Mouse (Mus musculus) regulatory T cell (primary cell): Measurements from ENCODE around the gene Ahcyl2.

ENCODE experiments used
- in situ Hi-C: fragments of 300-600 bp; cut with MboI, MseI; formaldehyde crosslinking; loops from one replicate; pipeline ENCODE4 v1.15.1; 2025; ENCODE audit warnings: high pct_unique_total_duplicates

The Ahcyl2 gene

GRCm38 (mm10) chr6:29768791-29769441 is 1.1 kb downstream of the Ahcyl2 start:
- in situ Hi-C loops = loop anchor here (10.0 kb wide), 1 partner anchor 586 kb away; no protein-coding TSS in a partner anchor

GRCm38 (mm10) chr6:29770672-29771321 is 3.0 kb downstream of the Ahcyl2 start:
- in situ Hi-C loops = no loop called here

GRCm38 (mm10) chr6:29772236-29772635 is 4.4 kb downstream of the Ahcyl2 start:
- in situ Hi-C loops = no loop called here

DNA sequence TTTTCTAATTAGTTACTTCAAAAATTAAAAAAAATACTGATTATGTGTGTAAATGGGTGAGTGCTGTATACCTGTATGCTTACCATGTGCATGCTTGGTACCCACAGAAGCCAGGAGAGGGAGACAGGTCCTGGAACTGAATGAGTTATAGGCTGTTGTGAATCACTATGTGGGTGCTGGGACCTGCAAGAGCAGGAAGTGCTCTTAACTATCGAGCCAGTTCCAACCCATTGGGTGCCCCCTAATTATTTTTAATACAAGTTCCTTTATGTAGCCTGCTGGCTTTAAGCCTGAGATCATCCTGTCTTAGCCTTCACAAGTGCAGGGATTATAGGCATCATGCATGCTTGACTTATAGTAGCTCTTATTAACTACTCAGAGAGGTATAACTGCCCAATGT is 6.3 kb downstream of the Ahcyl2 start:
- in situ Hi-C loops = no loop called here

- in situ Hi-C loops = loop anchor here (5.0 kb wide), 1 partner anchor 47 kb away; no protein-coding TSS in a partner anchor
Measured at GRCm38 (mm10) chr6:29775609-29776008, 7.8 kb downstream of the Ahcyl2 start.

GRCm38 (mm10) chr6:29776542-29777237 is 8.9 kb downstream of the Ahcyl2 start:
- in situ Hi-C loops = loop anchor here (5.0 kb wide), 1 partner anchor 46 kb away; no protein-coding TSS in a partner anchor

DNA sequence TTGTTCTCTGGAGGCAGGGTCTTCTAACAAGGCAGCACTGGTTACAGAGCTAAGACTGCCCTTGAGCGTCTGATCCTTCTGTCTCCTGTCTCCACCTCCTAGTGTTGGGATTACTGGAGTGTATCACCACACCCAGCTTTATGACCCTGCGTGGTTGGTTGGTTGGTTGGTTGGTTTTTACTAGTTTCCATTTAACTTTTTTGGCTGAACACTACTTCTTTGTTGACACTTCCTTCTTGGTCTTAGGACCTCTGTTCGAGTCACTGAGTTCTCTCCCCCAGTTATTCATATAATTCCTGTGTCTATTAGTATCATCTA is 9.4 kb downstream of the Ahcyl2 start:
- in situ Hi-C loops = loop anchor here (5.0 kb wide), 1 partner anchor 45 kb away; no protein-coding TSS in a partner anchor

DNA sequence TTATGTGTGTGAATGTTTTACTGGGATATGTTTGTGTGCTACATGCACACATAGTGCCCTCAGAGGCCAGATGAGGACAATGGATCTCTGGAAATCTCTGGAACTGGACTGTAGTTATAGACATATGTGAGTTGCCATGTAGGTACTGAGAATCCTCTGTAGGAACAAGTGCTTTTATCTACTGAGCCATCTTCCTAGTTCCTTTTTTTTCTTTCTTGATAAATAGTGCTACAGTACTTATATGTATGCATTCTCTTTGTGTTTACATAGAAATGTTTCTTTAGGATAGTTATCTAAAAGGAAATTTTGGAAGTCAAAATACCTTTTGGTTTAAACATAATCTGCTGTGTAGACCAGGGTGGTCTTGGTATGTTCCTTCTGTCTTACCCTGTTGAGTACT is 12.3 kb downstream of the Ahcyl2 start:
- in situ Hi-C loops = no loop called here

DNA sequence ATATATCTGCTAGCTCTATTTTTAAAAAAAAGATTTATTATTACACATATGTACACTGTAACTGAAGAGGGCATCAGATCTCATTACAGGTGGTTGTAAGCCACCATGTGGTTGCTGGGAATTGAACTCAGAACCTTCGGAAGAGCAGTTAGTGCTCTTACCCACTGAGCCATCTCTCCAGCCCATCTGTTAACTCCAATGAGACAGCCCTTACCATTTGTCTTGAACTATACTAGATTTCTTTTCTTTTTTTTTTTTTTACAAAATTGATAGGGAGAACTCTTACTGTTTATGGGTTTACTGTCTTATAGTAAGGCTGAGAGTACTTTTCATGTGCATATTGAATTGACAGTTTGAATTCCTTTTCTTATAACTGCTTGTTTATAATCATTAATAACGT is 12.8 kb downstream of the Ahcyl2 start:
- in situ Hi-C loops = no loop called here

DNA sequence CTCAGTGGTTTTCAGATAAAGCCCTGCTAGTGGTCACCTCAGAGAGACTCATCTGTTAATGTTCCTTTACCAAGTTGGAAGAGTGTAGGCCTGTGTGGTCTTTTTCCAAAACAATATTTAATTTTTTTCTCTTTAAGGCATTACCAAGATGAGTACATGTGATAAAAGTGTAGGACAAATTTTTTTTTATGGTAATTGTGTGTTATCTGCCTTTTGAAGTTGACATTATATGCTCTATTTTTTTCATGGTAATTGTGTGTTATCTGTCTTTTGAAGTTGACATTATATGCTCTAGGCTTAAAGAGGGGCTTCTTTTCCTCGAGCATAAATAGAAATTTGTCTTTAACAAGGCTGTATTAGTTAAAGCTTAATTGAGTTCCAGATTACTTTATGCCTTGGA is 14.4 kb downstream of the Ahcyl2 start:
- in situ Hi-C loops = no loop called here

DNA sequence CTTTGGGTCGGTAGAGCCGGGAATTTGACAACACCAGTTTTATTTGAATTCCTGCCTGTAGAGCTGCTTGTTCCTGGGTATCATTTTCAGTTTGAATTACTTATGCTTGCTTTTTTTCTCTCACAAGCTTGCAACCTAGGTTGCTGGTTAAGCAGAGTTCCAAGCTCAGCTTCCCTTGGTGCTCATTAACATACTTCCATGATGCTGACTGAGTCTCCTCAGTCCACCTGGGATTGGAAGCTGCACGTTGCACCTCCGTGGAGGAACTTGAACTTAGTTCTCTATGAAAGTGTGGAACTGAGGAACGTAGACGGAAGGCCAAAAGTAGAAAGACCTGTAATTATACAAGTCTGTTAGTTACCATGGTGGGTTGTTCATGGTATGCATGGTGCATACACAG is 16.1 kb downstream of the Ahcyl2 start:
- in situ Hi-C loops = no loop called here

DNA sequence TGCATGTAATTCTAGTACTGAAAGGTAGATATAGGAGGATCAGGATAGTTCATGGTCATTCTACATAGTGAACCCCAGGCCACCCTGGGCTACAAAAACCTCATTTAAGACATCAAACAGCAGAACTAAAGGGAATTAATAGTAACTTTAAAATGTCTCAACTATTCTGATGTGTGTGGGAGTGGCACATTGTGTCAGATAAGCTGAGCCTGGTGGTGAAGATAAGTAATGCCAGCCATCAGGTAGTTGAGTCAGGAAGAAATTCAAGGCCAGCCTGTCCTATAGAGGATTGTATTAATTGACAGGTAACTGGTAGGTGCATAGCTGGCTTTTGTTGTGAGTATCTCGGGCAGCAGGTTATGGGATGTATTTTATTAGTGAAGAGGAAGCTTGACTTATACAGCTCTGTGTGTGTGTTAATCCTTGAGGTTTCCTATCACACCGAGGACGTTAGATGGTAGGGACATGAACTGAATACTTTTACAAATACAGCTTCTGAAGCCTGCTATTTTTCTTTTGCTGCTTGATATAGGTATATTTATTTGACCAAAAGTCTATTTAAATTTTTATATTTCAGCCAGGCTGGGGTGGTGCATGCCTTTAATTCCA is 16.7 kb downstream of the Ahcyl2 start:
- in situ Hi-C loops = no loop called here

DNA sequence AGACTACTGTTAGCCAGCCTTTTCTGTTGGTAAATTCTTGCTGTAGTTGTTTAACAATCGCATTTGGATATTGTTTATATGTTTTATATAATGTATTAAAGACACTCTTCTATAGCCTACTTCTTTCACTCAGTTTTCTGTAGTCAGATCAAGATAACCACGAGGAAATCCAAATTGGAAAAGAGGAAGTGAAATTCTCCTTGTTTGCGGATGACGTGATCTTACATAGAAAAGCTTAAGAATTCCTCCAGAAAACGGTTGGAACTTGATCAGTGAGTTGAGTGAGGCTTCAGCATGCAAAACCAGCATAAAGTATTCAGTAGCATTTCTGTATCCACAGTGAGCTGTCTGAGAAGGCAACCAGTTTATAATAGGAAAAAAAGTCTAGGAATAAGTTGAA is 17.9 kb downstream of the Ahcyl2 start:
- in situ Hi-C loops = no loop called here

DNA sequence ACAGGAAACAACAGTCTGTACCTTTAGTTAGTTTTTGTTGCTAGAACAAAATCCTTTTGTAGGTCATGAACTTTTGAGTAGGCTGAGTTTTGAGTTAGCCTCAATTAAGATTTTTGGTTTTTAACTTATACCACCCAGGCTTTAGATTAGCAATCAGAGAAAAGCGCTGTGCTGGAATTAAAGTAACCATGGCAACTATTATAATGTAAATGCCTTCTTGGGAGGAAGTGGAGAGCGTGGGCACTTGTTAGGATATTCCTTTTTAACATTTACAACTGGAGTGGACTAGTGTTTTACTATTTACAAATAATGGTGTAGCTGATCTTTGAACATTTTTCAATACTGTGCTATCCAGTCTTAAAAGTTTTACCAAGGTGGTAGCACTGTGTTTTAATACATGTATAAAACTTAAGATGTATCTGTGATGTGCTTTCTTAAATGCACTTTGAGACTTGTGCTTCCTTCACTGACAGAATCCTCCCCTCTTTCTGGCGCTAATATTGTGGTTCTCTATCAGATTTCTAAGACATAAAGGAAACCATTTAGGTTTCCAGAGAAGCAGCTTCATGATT is 21.1 kb downstream of the Ahcyl2 start:
- in situ Hi-C loops = no loop called here

- in situ Hi-C loops = no loop called here
Measured at GRCm38 (mm10) chr6:29790014-29790698, 22.3 kb downstream of the Ahcyl2 start.

- in situ Hi-C loops = no loop called here
Measured at GRCm38 (mm10) chr6:29793520-29793919, 25.7 kb downstream of the Ahcyl2 start.

DNA sequence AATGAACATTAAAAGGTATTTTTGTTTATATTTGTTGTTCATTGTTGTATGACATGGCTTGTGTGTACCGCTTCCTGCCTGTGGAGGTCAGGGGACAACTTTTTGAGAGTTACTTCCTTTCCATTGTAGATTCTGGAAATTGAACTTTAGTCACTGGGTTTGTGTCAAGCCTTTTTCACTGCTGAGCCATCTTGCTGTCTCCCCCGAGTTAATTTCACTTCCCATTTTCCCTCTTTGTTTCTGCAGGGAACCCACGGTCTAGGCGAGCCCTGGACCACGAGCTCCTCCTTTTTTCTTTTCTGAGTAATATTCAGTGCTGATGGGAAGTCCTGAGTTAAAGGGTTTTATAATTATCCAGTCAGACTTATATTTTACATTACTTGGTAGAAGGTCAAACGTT is 26.8 kb downstream of the Ahcyl2 start:
- in situ Hi-C loops = no loop called here

DNA sequence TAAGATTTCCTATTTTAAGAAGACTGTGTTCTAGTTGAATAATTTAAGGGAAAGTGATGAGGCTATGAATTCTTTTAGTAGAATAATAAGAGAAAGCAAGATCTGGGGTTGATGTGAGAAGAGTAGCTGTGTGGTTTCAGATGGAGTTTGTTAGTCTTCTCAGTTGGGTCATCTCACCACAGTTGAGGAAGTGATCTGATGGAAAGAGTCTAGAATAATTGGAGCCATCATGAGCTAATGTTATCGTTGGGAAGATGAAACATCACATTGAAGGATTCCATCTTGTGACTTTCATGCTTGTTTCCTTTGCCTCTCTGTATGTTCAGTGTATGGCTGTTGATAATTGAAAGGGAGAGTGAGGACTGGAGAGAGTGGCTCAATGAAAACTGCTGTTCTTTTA is 35.2 kb downstream of the Ahcyl2 start:
- in situ Hi-C loops = no loop called here

DNA sequence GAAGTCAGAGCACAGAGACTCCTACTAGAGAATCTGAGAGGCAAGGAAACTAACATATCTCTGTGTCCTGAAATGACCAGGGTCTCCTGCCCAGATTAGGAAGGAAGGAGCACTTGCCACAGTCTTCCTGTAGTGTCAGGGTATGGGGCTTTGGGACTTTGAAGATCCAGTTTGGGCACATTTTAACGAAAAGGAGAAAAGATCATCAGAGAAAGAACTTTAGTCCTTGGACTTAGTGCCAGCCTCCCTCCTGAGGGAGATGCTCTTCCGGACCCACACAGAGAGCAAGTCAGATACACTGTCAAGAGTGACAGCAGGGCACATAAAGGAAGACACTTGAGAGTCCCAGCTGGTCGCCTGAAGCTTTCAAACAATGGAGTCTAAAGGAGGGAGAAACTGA is 36.2 kb downstream of the Ahcyl2 start:
- in situ Hi-C loops = no loop called here

- in situ Hi-C loops = no loop called here
Measured at GRCm38 (mm10) chr6:29805381-29805780, 37.6 kb downstream of the Ahcyl2 start.

DNA sequence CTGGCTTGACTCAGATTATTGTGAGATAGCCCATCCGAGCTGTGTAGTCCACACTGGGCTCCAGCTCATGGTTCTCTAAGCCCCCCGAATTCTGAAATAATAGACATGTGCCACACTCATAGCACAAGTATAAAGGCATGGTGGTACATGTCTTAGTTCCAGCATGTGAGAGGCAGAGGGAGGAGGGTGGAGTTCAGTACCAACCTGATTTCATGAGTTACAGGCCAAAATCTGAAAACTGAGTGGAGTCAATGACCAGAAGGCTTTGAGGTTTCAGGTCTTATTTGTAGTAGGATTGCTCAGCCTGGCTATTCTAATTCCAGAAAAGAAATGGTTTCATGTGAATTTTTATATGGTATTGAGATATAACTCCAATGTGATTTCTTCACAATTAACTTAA is 44.3 kb downstream of the Ahcyl2 start:
- in situ Hi-C loops = no loop called here

DNA sequence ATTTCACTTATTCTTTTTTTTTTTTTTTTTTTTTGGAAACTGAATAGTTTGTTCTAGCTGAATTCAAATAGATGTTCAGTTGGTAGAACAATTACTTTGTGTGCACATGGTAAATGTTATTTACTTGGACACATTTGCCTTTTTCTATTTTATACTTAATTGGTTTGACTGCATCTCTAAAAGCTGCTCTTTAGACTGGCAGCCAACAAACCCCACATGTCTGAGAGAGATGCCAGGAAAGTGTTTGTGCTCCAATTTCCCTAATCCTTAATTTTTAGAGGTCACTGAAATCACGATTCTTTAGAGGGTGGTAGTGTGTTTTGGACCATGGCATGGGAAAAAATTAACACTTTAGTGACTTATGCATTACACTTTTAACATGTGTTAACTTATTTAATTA is 44.8 kb downstream of the Ahcyl2 start:
- in situ Hi-C loops = no loop called here
